Mouse (Mus musculus): ENCODE data around the gene Stard8. TPM values are rescaled to one million over a fixed set of nuclear protein-coding genes. Genes with fewer than 3 reads are reported as not detected.
A peak's percentile ranks its signal among the peaks of the same experiment; 100 is the strongest.
"Not testable (repeated sequence)": the region's sequence is repeated elsewhere in the genome, so short reads cannot be mapped to it uniquely, and the experiment has no call there.

The Stard8 gene
- total RNA-seq, 2 experiments from 2014 or later = 15.0 to 17.0 TPM

GRCm38 (mm10) chrX:99046360-99047055 lies 43.5 kb downstream of the Stard8 start:
- DNase-seq = no peak

- no peak for DNase-seq
These were observed 45.1 kb downstream of the Stard8 start for GRCm38 (mm10) chrX:99048111-99048510.

GRCm38 (mm10) chrX:99049247-99049646 lies 46.2 kb downstream of the Stard8 start:
- DNase-seq = peak; percentile 51

- DNase-seq = no peak
These were observed 47.9 kb downstream of the Stard8 start for GRCm38 (mm10) chrX:99050736-99051481.

- no peak for DNase-seq
These were observed 49.2 kb downstream of the Stard8 start for GRCm38 (mm10) chrX:99052255-99052654.

GRCm38 (mm10) chrX:99054512-99054911 lies 51.5 kb downstream of the Stard8 start:
- peak; percentile 76 for DNase-seq

GRCm38 (mm10) chrX:99057772-99058440 lies 54.9 kb downstream of the Stard8 start:
- no peak for DNase-seq

- no peak for DNase-seq
These were observed 56.1 kb downstream of the Stard8 start for GRCm38 (mm10) chrX:99059119-99059518.

GRCm38 (mm10) chrX:99065582-99065981 lies 62.5 kb downstream of the Stard8 start:
- no peak for DNase-seq

- no peak for DNase-seq
These were observed 63.5 kb downstream of the Stard8 start for GRCm38 (mm10) chrX:99066550-99066949.

GRCm38 (mm10) chrX:99067232-99067631 lies 64.2 kb downstream of the Stard8 start:
- DNase-seq = no peak

- DNase-seq = no peak
These were observed 64.7 kb downstream of the Stard8 start for GRCm38 (mm10) chrX:99067671-99068151.

GRCm38 (mm10) chrX:99071188-99071587 lies 68.1 kb downstream of the Stard8 start:
- DNase-seq = no peak

GRCm38 (mm10) chrX:99072596-99072995 lies 69.5 kb downstream of the Stard8 start:
- DNase-seq = no peak

- no peak for DNase-seq
These were observed 72.1 kb downstream of the Stard8 start for GRCm38 (mm10) chrX:99075111-99075510.

GRCm38 (mm10) chrX:99076460-99076859 lies 73.4 kb downstream of the Stard8 start:
- DNase-seq = no peak

- DNase-seq = not testable (repeated sequence)
These were observed 75.4 kb downstream of the Stard8 start for GRCm38 (mm10) chrX:99078374-99078892.

GRCm38 (mm10) chrX:99092704-99093103 lies 89.7 kb downstream of the Stard8 start:
- DNase-seq = no peak

GRCm38 (mm10) chrX:99111088-99111724 lies 108.2 kb downstream of the Stard8 start:
- not testable (repeated sequence) for DNase-seq

- no peak for DNase-seq
These were observed 116.5 kb downstream of the Stard8 start for GRCm38 (mm10) chrX:99119510-99119909.

Data from gastrocnemius, postnatal 25 days (tissue).